In the genomic region with DNA sequence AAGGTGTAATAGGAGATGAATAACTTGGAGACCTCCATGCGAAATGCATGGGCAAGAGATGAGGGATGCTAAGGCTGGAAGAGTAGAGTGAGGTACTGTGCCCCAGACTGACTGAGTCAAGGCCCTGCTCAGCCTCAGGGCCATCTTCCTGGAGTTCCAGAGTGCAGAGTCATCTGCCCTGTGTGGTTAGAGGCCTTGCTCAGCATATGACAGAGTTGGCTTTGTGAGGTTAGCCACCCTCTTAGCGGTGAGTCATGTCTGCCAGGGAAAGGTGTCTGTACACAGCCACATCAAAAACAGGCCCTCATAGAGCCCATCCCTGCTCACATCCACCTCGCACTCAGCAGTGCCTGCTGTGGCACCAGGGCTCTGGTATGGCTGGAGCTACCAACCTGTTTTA, we compare ENCODE assay signal across 15 mouse cellular contexts.
A peak's percentile ranks its signal among the peaks of the same experiment; 100 is the strongest.
DNase-seq lines count a peak whose midpoint lies in the region; ATAC-seq and TF ChIP-seq lines count a peak whose summit lies in the region.
"Had no signal": no experiment of that assay in that cellular context is flagged by ENCODE, and none has a peak within 500 bp of the region (broad histone marks: within the 10 kb centered on the region; RNA-seq: fewer than 3 reads in every experiment).

No protein-coding gene starts in this region.

- no peaks in the 10 kb centered on the region for H3K79me2 ChIP-seq in C2C12 (ENCODE audit: control insufficient read depth, insufficient read depth)

- ATAC-seq in lung, postnatal 0 days = no peak
- ATAC-seq: forebrain, embryonic 13.5 days had no signal

- no peaks in the 10 kb centered on the region for H3K79me3 ChIP-seq in C2C12 (ENCODE audit: low read depth)

- no peaks in the 10 kb centered on the region for H3K9me3 ChIP-seq in megakaryocyte, embryonic 14.5 days
- H3K9me3 ChIP-seq in lung, postnatal 0 days (ENCODE audit: low read length) = no peaks in the 10 kb centered on the region
- H3K9me3 ChIP-seq: embryonic facial prominence, embryonic 15.5 days; forebrain, embryonic 13.5 days; limb, embryonic 10.5 days had no signal

- no peak overlapping the region for H3ac ChIP-seq in C2C12 (ENCODE audit: control insufficient read depth, insufficient read length, low read depth)

- no peaks in the 10 kb centered on the region for H3K36me3 ChIP-seq in C2C12 (ENCODE audit: control insufficient read depth, insufficient read depth)
- peaks cover 11% of the 10 kb centered on the region for H3K36me3 ChIP-seq in megakaryocyte, embryonic 14.5 days (replicated peaks; ENCODE audit: low read length)
- no peaks in the 10 kb centered on the region for H3K36me3 ChIP-seq in lung, postnatal 0 days (ENCODE audit: insufficient read depth, low read length)
- H3K36me3 ChIP-seq: limb, embryonic 10.5 days had no signal

- no peak overlapping the region for H3K4me3 ChIP-seq in C2C12 (ENCODE audit: insufficient read depth, poor library complexity, severe bottlenecking)
- peak overlapping the region; percentile 64 for H3K4me3 ChIP-seq in megakaryocyte, embryonic 14.5 days (replicated peaks)
- H3K4me3 ChIP-seq in lung, postnatal 0 days (ENCODE audit: low read depth, low read length) = no peak overlapping the region
- H3K4me3 ChIP-seq: embryonic facial prominence, embryonic 15.5 days; forebrain, embryonic 13.5 days; limb, embryonic 10.5 days had no signal

- intact Hi-C loops in heart, postnatal 14 days (cut with DNase I) = no loop called here

- WGBS in lung, postnatal 0 days = 88% methylated on average over 3 of the region's 3 CpGs

- no peak overlapping the region for H3K9ac ChIP-seq in lung, postnatal 0 days (replicated peaks; ENCODE audit: low read depth)
- H3K9ac ChIP-seq: embryonic facial prominence, embryonic 15.5 days; forebrain, embryonic 13.5 days; liver, embryonic 14.5 days had no signal

- H3K4me2 ChIP-seq in lung, postnatal 0 days (replicated peaks; ENCODE audit: low read depth, low read length) = no peak overlapping the region
- H3K4me2 ChIP-seq: embryonic facial prominence, embryonic 15.5 days; forebrain, embryonic 13.5 days had no signal

- TF ChIP-seq CTCF in C2C12 (IDR thresholded peaks at IDR 0.05; ENCODE audit: control insufficient read depth, insufficient read depth, insufficient read length) = no peak
- no peak for TF ChIP-seq CTCF in lung, postnatal 0 days (IDR thresholded peaks at IDR 0.05)

- H3K27me3 ChIP-seq in C2C12 (ENCODE audit: control insufficient read depth, insufficient read depth, insufficient read length) = no peaks in the 10 kb centered on the region
- H3K27me3 ChIP-seq in megakaryocyte, embryonic 14.5 days (replicated peaks) = no peaks in the 10 kb centered on the region
- H3K27me3 ChIP-seq in lung, postnatal 0 days (replicated peaks; ENCODE audit: insufficient read depth, low read length) = no peaks in the 10 kb centered on the region
- H3K27me3 ChIP-seq: embryonic facial prominence, embryonic 15.5 days had no signal

- no peak for TF ChIP-seq EP300 in lung, postnatal 0 days (IDR thresholded peaks at IDR 0.05)

- H3K4me1 ChIP-seq in megakaryocyte, embryonic 14.5 days = peaks cover 45% of the 10 kb centered on the region
- H3K4me1 ChIP-seq in lung, postnatal 0 days (ENCODE audit: insufficient read depth, low read depth, low read length) = no peaks in the 10 kb centered on the region
- H3K4me1 ChIP-seq: forebrain, embryonic 13.5 days had no signal

- H3K27ac ChIP-seq in lung, postnatal 0 days (ENCODE audit: low read length) = no peak overlapping the region
- H3K27ac ChIP-seq: embryonic facial prominence, embryonic 15.5 days; forebrain, embryonic 13.5 days; limb, embryonic 10.5 days; liver, embryonic 14.5 days had no signal

- peak; percentile 67 to 82 for DNase-seq in adrenal gland, adult (ENCODE audit: inconsistent age in 2 of 2, low spot score in 1 of 2)
- DNase-seq in adrenal gland, postnatal 4 days (ENCODE audit: low spot score in 2 of 2) = no peak
- peak; percentile 14 for DNase-seq in adrenal gland, postnatal 10 days
- DNase-seq in lung, postnatal 0 days (ENCODE audit: low spot score) = no peak
- no peak for DNase-seq in heart, postnatal 14 days
- no peak for DNase-seq in B cell, adult 2 months
- DNase-seq: cerebellum, postnatal 14 days; kidney, postnatal 14 days; right cerebral cortex, postnatal 25 days had no signal

TF ChIP-seq in C2C12, 6 proteins besides CTCF, POLR2A, EP300 and RAD21:
- TF ChIP-seq MYOD1 (IDR thresholded peaks at IDR 0.05; ENCODE audit: control insufficient read depth, insufficient read length, low read depth) (peak; percentile 21), USF1 (IDR thresholded peaks at IDR 0.05; ENCODE audit: low read depth) (no peak), CEBPB (IDR thresholded peaks at IDR 0.05; ENCODE audit: low read depth) (no peak), FOSL1 (IDR thresholded peaks at IDR 0.05; ENCODE audit: insufficient read depth, low read length, poor library complexity, severe bottlenecking) (no peak)

Comparison
In these comparisons a context has a peak if more than half of its experiments do, and no peak if none do; other contexts are left out.
1. DNase-seq: peak in adrenal gland, adult (2 of 2) and adrenal gland, postnatal 10 days (single experiment); none in adrenal gland, postnatal 4 days (0 of 2), lung, postnatal 0 days (single experiment), heart, postnatal 14 days (0 of 2) and B cell, adult 2 months (0 of 2).